Mouse (Mus musculus): ENCODE measurements at regions not wholly inside any gene's neighbourhood (a gene's known extent, or its start where the extent isn't known, plus 50 kb on each side); places are given as distances from the start of the nearest gene placed in this dataset.

DNA sequence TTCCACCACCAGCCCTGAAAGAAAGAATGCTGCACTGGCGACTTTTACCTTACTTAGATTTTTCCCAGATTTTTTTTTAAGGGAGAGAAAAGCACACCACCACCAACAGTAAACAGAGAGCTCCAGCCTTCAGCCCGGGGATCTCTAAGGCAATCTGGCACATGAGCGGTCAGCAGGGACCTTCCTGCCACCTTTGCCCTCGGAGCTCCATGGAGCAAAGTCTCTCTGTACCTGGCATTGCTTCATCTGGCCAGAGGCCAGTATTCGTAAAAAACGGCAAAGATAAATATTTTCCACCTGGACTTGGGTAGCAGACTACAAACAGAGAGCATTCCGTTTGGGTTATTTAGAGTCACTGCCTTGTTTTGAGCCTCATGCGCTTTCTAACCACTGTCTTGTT lies 58.4 kb upstream of the Dio3 start:
- no peak for DNase-seq (ENCODE audit: low spot score in 2 of 2)

DNA sequence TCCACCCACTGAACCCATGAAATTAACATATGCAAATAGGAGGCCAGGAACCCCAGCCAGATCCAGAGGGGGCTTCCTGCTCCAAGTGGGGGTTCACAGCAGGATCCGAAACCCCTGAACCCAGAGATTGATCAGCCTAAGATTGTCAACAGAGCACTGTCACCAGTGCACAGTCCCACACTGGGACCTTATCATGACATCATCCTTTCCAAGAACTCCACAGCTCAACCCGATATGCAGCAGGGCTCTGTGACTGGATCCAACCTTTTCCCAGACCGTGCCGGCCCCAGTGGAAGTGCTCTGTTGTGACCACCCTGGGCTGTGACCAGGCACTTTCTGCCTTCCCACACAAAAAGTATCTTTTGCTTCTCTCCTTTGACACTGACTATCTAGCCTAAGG lies 57.7 kb upstream of the Dio3 start:
- no peak for DNase-seq (ENCODE audit: low spot score in 2 of 2)

- no peak for DNase-seq (ENCODE audit: low spot score in 2 of 2)
Measured at GRCm38 (mm10) chr12:110221679-110222078, 57.2 kb upstream of the Dio3 start.

- DNase-seq (ENCODE audit: low spot score in 2 of 2): no peak
Measured at GRCm38 (mm10) chr12:110224250-110224649, 54.6 kb upstream of the Dio3 start.

DNA sequence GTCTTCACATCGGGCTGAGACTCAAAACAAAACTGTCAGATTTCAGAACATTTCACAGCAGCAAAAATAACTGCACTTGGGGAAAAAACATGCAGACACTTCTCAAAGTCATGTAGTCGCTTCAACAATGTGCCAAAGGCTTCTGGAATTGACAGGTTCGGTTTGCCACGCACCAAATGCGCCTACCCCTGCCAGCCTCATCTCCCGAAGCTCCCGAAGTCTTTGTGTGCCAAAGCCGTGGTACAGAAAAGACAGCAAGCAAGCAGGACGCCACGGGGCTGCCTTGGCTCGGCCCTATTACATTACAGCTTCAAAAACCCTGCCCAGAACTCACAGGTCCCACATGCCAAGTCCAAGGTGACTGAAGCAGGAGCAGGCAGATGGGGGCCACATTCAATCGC lies 50.9 kb upstream of the Dio3 start:
- peak; percentile 45 for DNase-seq (ENCODE audit: low spot score in 2 of 2)

All from left cerebral cortex, adult 9 months (tissue).